Mouse (Mus musculus): ENCODE results near the gene Prg3. TPM values are rescaled to one million over a fixed set of nuclear protein-coding genes. Genes with fewer than 3 reads are reported as not detected.

Gene Prg3
- total and polyA plus RNA-seq, 3 experiments: not detected

DNA sequence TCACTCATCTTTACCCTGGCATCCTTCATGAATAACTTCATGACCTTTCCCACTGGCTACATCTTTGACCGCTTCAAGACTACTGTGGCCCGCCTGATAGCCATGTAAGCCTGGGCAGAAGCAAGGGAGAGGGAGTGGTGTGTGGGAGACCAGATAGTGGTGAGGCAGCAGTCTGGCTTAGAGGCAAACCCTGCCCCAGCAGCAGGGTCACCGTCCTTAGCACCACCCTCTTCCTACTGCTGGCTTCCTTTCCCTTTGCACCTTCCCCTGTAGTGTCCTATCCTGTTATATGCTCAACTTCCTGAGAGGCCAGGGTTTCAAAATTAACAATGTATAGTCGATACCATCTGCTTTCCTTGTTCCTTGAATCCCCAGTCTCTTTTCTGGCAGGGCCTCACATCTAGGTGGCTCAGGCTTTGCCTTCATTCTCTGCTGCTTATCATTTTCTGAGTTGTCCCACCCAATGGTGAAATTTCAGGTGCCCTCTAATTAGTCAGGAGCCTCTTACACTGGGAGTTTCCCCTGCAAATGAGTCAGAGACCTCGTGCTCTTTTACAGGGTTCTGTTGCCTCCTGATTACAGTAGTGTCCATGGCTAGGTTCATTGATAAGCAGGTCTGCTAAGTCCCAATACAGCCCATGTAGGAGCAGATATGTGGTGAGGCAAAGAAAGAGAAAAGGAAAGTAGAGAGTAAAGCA is 49.6 kb upstream of the Prg3 start (continued):
- peak; percentile 84 for TF ChIP-seq MAX (IDR thresholded peaks at IDR 0.05; ENCODE audit: low read length)
- TF ChIP-seq ZKSCAN1 (IDR thresholded peaks at IDR 0.05; ENCODE audit: low read depth, low read length): no peak
- peak in 1 of 2 experiments; percentile 58; a peak in 2 of 4 replicates for TF ChIP-seq POLR2A (IDR thresholded peaks at IDR 0.05; ENCODE audit: control insufficient read depth in 1 of 2, insufficient read depth in 1 of 2, low read depth in 1 of 2, low read length in 2 of 2, poor library complexity in 1 of 2)
- no peak for TF ChIP-seq ELF1 (IDR thresholded peaks at IDR 0.05; ENCODE audit: low read depth, low read length)

DNA sequence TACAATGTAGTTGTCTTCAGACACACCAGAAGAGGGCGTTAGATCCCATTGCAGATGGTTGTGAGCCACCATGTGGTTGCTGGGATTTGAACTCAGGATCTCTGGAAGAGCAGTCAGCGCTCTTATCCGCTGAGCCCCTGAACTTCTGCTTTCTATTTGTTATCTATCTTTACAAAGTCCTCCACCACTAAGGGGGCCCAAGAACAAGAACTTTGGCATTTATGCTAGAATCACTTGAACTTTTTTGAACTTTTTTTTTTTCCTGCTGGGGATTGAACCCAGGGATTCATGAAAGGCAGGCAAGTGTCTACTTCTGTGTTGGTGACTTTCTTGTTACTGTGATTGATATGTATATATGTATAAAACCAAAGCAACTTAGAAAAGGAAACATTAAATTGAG is 48.7 kb upstream of the Prg3 start:
- peaks cover 28% of the 10 kb centered on the region for H3K79me2 ChIP-seq (ENCODE audit: control insufficient read depth, insufficient read depth, low read length, poor library complexity)
- H3K36me3 ChIP-seq (ENCODE audit: control insufficient read depth in 1 of 2, insufficient read depth in 2 of 2, low read length in 2 of 2): peaks cover 0 to 22% of the 10 kb centered on the region in 2 experiments; a peak in 3 of 4 replicates
- no peaks in the 10 kb centered on the region for H3K9me3 ChIP-seq (replicated peaks; ENCODE audit: insufficient read depth, low read length)
- H3K27ac ChIP-seq (ENCODE audit: control insufficient read depth, low read depth, low read length): peak overlapping the region; percentile 99
- peak overlapping the region; percentile 23; the same call in 1 of the 2 replicates for H3K9ac ChIP-seq (ENCODE audit: control insufficient read depth, low read depth, low read length, poor library complexity, severe bottlenecking)
- no peaks in the 10 kb centered on the region for H3K27me3 ChIP-seq (ENCODE audit: control insufficient read depth in 1 of 2, insufficient read depth in 2 of 2, low read length in 2 of 2)
- H3K4me3 ChIP-seq (ENCODE audit: control insufficient read depth in 1 of 2, insufficient read depth in 1 of 2, low read depth in 2 of 2, low read length in 2 of 2): peak overlapping the region; percentile 19 to 34; a peak in 3 of 4 replicates
- peak; percentile 80 for DNase-seq (ENCODE audit: low read depth, low spot score)
- peaks cover 9 to 20% of the 10 kb centered on the region in 2 experiments for H3K4me1 ChIP-seq (ENCODE audit: control insufficient read depth in 1 of 2, insufficient read depth in 2 of 2, low read length in 2 of 2)
- TF ChIP-seq NELFE (IDR thresholded peaks at IDR 0.05; ENCODE audit: low read depth, low read length) (no peak), MAZ (IDR thresholded peaks at IDR 0.05; ENCODE audit: low read depth, low read length) (no peak), TCF12 (IDR thresholded peaks at IDR 0.05; ENCODE audit: low read depth, low read length) (peak; percentile 77), E2F4 (IDR thresholded peaks at IDR 0.05; ENCODE audit: borderline replicate concordance, low read depth, low read length) (no peak), MEF2A (IDR thresholded peaks at IDR 0.05; ENCODE audit: extremely low read depth, insufficient replicate concordance, low read depth, low read length, poor library complexity, severe bottlenecking) (no peak), ETS1 (IDR thresholded peaks at IDR 0.05; ENCODE audit: low read depth, low read length) (peak; percentile 67), GATA1 (IDR thresholded peaks at IDR 0.05; ENCODE audit: low read depth, low read length) (peak; percentile 76), USF1 (IDR thresholded peaks at IDR 0.05; ENCODE audit: low read depth, low read length) (no peak), TBP (IDR thresholded peaks at IDR 0.05; ENCODE audit: low read depth, low read length) (no peak), SMC3 (IDR thresholded peaks at IDR 0.05; ENCODE audit: low read depth, low read length) (no peak), KAT2A (conservative IDR thresholded peaks at IDR 0.05; ENCODE audit: low read depth, low read length) (no peak), USF2 (IDR thresholded peaks at IDR 0.05; ENCODE audit: borderline replicate concordance in 1 of 2, insufficient read depth in 1 of 2, low read depth in 1 of 2, low read length in 2 of 2) (no peak), ZC3H11A (IDR thresholded peaks at IDR 0.05; ENCODE audit: low read depth, low read length) (no peak), SIN3A (IDR thresholded peaks at IDR 0.05; ENCODE audit: low read length) (no peak), NRF1 (IDR thresholded peaks at IDR 0.05; ENCODE audit: insufficient read depth, low read depth, low read length, poor library complexity, severe bottlenecking) (no peak), ELF1 (IDR thresholded peaks at IDR 0.05; ENCODE audit: low read depth, low read length) (no peak), JUND (IDR thresholded peaks at IDR 0.05; ENCODE audit: low read depth, low read length) (no peak), CTCF (IDR thresholded peaks at IDR 0.05 in 2 of 3, conservative IDR thresholded peaks at IDR 0.05 in 1 of 3; ENCODE audit: control insufficient read depth in 1 of 3, insufficient read depth in 1 of 3, low read depth in 2 of 3, low read length in 3 of 3, poor library complexity in 1 of 3, severe bottlenecking in 1 of 3) (peak in 1 of 3 experiments; percentile 16; a peak in 1 of 6 replicates), BHLHE40 (IDR thresholded peaks at IDR 0.05; ENCODE audit: borderline replicate concordance, low read depth, low read length) (0 out of 2 replicates have a peak, but pooled peaks have one; percentile 8), HCFC1 (IDR thresholded peaks at IDR 0.05; ENCODE audit: low read depth, low read length) (0 out of 2 replicates have a peak, but pooled peaks have one; percentile 10), RCOR1 (IDR thresholded peaks at IDR 0.05; ENCODE audit: low read depth, low read length) (peak; percentile 60), ZMIZ1 (IDR thresholded peaks at IDR 0.05; ENCODE audit: low read depth, low read length) (no peak), CHD2 (IDR thresholded peaks at IDR 0.05; ENCODE audit: low read length) (no peak), UBTF (IDR thresholded peaks at IDR 0.05; ENCODE audit: borderline replicate concordance, insufficient read depth, low read depth, low read length) (no peak), POLR2AphosphoS5 (IDR thresholded peaks at IDR 0.05; ENCODE audit: borderline replicate concordance, low read depth, low read length) (no peak), MYC (IDR thresholded peaks at IDR 0.05; ENCODE audit: low read depth, low read length) (peak; percentile 23), ZKSCAN1 (IDR thresholded peaks at IDR 0.05; ENCODE audit: low read depth, low read length) (0 out of 2 replicates have a peak, but pooled peaks have one; percentile 54), MAFK (IDR thresholded peaks at IDR 0.05; ENCODE audit: borderline replicate concordance, low read depth, low read length) (no peak), TAL1 (IDR thresholded peaks at IDR 0.05; ENCODE audit: low read length) (peak; percentile 62; the same call in 1 of the 2 replicates), MXI1 (IDR thresholded peaks at IDR 0.05; ENCODE audit: low read depth, low read length) (no peak), POLR2A (IDR thresholded peaks at IDR 0.05; ENCODE audit: control insufficient read depth in 1 of 2, insufficient read depth in 1 of 2, low read depth in 1 of 2, low read length in 2 of 2, poor library complexity in 1 of 2) (no peak), POLR2AphosphoS2 (IDR thresholded peaks at IDR 0.05; ENCODE audit: low read length) (no peak)
